Mouse (Mus musculus): Measurements from ENCODE around the gene Phyhipl. TPM values are rescaled to one million over a fixed set of nuclear protein-coding genes. Genes with fewer than 3 reads are reported as not detected.

Phyhipl gene
- polyA plus RNA-seq, 1 experiment: 0.08 TPM

GRCm38 (mm10) chr10:70533301-70533781 is 122.4 kb downstream of the Phyhipl start:
- Histone ChIP-seq H3K4me3 (no peak overlapping the region), H3K36me3 (ENCODE audit: control insufficient read depth, insufficient read depth) (peaks cover 28% of the 10 kb centered on the region), H3K4me2 (ENCODE audit: low read depth) (no peak overlapping the region), H3K27me3 (ENCODE audit: control insufficient read depth, insufficient read depth, insufficient read length) (no peaks in the 10 kb centered on the region), H3ac (ENCODE audit: control insufficient read depth, insufficient read length) (no peak overlapping the region), H3K79me2 (ENCODE audit: control insufficient read depth, insufficient read depth) (peaks cover 8% of the 10 kb centered on the region)
- no peak for TF ChIP-seq E2F4 (IDR thresholded peaks at IDR 0.05; ENCODE audit: insufficient read depth)
- TF ChIP-seq REST (IDR thresholded peaks at IDR 0.05; ENCODE audit: insufficient read depth, insufficient read length): no peak
- TF ChIP-seq MYOG (IDR thresholded peaks at IDR 0.05; ENCODE audit: control insufficient read depth in 1 of 3, insufficient read depth in 1 of 3, insufficient read length in 2 of 3, low read depth in 2 of 3): no peak
- TF ChIP-seq MAX (IDR thresholded peaks at IDR 0.05; ENCODE audit: low read depth): no peak
- no peak for TF ChIP-seq POLR2A (IDR thresholded peaks at IDR 0.05; ENCODE audit: insufficient read length, low read depth)
- no peak for TF ChIP-seq TCF3 (IDR thresholded peaks at IDR 0.05; ENCODE audit: insufficient read length, low read depth)
- TF ChIP-seq SRF (IDR thresholded peaks at IDR 0.05; ENCODE audit: control insufficient read depth, insufficient read length, low read depth): no peak
- TF ChIP-seq MYOD1 (IDR thresholded peaks at IDR 0.05; ENCODE audit: control insufficient read depth in 1 of 3, insufficient read length in 2 of 3, low read depth in 2 of 3): no peak
- TF ChIP-seq POLR2AphosphoS2 (IDR thresholded peaks at IDR 0.05; ENCODE audit: insufficient read length, low read depth): no peak
- no peak for TF ChIP-seq USF1 (IDR thresholded peaks at IDR 0.05; ENCODE audit: low read depth)
- no peak for TF ChIP-seq CEBPB (IDR thresholded peaks at IDR 0.05; ENCODE audit: insufficient read depth, poor library complexity, severe bottlenecking)
- TF ChIP-seq TCF12 (IDR thresholded peaks at IDR 0.05; ENCODE audit: insufficient read depth, poor library complexity, severe bottlenecking): no peak

- no peak for TF ChIP-seq MYOD1 (IDR thresholded peaks at IDR 0.05; ENCODE audit: control insufficient read depth in 1 of 3, insufficient read length in 2 of 3, low read depth in 2 of 3)
- TF ChIP-seq REST (IDR thresholded peaks at IDR 0.05; ENCODE audit: insufficient read depth, insufficient read length): no peak
- no peak for TF ChIP-seq USF1 (IDR thresholded peaks at IDR 0.05; ENCODE audit: low read depth)
- no peak for TF ChIP-seq MAX (IDR thresholded peaks at IDR 0.05; ENCODE audit: low read depth)
- TF ChIP-seq E2F4 (IDR thresholded peaks at IDR 0.05; ENCODE audit: insufficient read depth): no peak
- TF ChIP-seq SRF (IDR thresholded peaks at IDR 0.05; ENCODE audit: control insufficient read depth, insufficient read length, low read depth): no peak
- no peak for TF ChIP-seq TCF3 (IDR thresholded peaks at IDR 0.05; ENCODE audit: insufficient read length, low read depth)
- no peak for TF ChIP-seq POLR2AphosphoS2 (IDR thresholded peaks at IDR 0.05; ENCODE audit: insufficient read length, low read depth)
- no peak for TF ChIP-seq MYOG (IDR thresholded peaks at IDR 0.05; ENCODE audit: control insufficient read depth in 1 of 3, insufficient read depth in 1 of 3, insufficient read length in 2 of 3, low read depth in 2 of 3)
- TF ChIP-seq POLR2A (IDR thresholded peaks at IDR 0.05; ENCODE audit: insufficient read length, low read depth): no peak
- TF ChIP-seq TCF12 (IDR thresholded peaks at IDR 0.05; ENCODE audit: insufficient read depth, poor library complexity, severe bottlenecking): no peak
- no peak for TF ChIP-seq CEBPB (IDR thresholded peaks at IDR 0.05; ENCODE audit: insufficient read depth, poor library complexity, severe bottlenecking)
- Histone ChIP-seq H3K4me3 (no peak overlapping the region), H3K27me3 (ENCODE audit: control insufficient read depth, insufficient read depth, insufficient read length) (no peaks in the 10 kb centered on the region), H3ac (ENCODE audit: control insufficient read depth, insufficient read length) (no peak overlapping the region), H3K4me2 (ENCODE audit: low read depth) (no peak overlapping the region), H3K79me2 (ENCODE audit: control insufficient read depth, insufficient read depth) (peaks cover 19% of the 10 kb centered on the region), H3K36me3 (ENCODE audit: control insufficient read depth, insufficient read depth) (peaks cover 21% of the 10 kb centered on the region)
These were observed 123.5 kb downstream of the Phyhipl start for GRCm38 (mm10) chr10:70532249-70532648.

- H3ac ChIP-seq (ENCODE audit: control insufficient read depth, insufficient read length): no peak overlapping the region
- H3K4me3 ChIP-seq: no peak overlapping the region
- TF ChIP-seq E2F4 (IDR thresholded peaks at IDR 0.05; ENCODE audit: insufficient read depth): no peak
- TF ChIP-seq CEBPB (IDR thresholded peaks at IDR 0.05; ENCODE audit: insufficient read depth, poor library complexity, severe bottlenecking): peak; percentile 94
- TF ChIP-seq MYOD1 (IDR thresholded peaks at IDR 0.05; ENCODE audit: control insufficient read depth in 1 of 3, insufficient read length in 2 of 3, low read depth in 2 of 3): peak in 1 of 3 experiments; percentile 17
- TF ChIP-seq TCF3 (IDR thresholded peaks at IDR 0.05; ENCODE audit: insufficient read length, low read depth): no peak
- no peak for TF ChIP-seq TCF12 (IDR thresholded peaks at IDR 0.05; ENCODE audit: insufficient read depth, poor library complexity, severe bottlenecking)
- no peak for TF ChIP-seq MAX (IDR thresholded peaks at IDR 0.05; ENCODE audit: low read depth)
- TF ChIP-seq MYOG (IDR thresholded peaks at IDR 0.05; ENCODE audit: control insufficient read depth in 1 of 3, insufficient read depth in 1 of 3, insufficient read length in 2 of 3, low read depth in 2 of 3): no peak
- no peak for TF ChIP-seq REST (IDR thresholded peaks at IDR 0.05; ENCODE audit: insufficient read depth, insufficient read length)
- peak; percentile 61 for TF ChIP-seq USF1 (IDR thresholded peaks at IDR 0.05; ENCODE audit: low read depth)
- no peak for TF ChIP-seq POLR2A (IDR thresholded peaks at IDR 0.05; ENCODE audit: insufficient read length, low read depth)
- peaks cover 10% of the 10 kb centered on the region for H3K36me3 ChIP-seq (ENCODE audit: control insufficient read depth, insufficient read depth)
- H3K79me2 ChIP-seq (ENCODE audit: control insufficient read depth, insufficient read depth): peaks cover 38% of the 10 kb centered on the region
- H3K27me3 ChIP-seq (ENCODE audit: control insufficient read depth, insufficient read depth, insufficient read length): no peaks in the 10 kb centered on the region
- peak overlapping the region; percentile 77 for H3K4me2 ChIP-seq (ENCODE audit: low read depth)
These were observed 125.5 kb downstream of the Phyhipl start for GRCm38 (mm10) chr10:70530185-70530823.

GRCm38 (mm10) chr10:70521379-70521778 is 134.4 kb downstream of the Phyhipl start:
- Histone ChIP-seq H3K4me3 (peak overlapping the region; percentile 68), H3K79me2 (ENCODE audit: control insufficient read depth, insufficient read depth) (peaks cover 49% of the 10 kb centered on the region), H3K27me3 (ENCODE audit: control insufficient read depth, insufficient read depth, insufficient read length) (no peaks in the 10 kb centered on the region), H3ac (ENCODE audit: control insufficient read depth, insufficient read length) (peak overlapping the region; percentile 27), H3K36me3 (ENCODE audit: control insufficient read depth, insufficient read depth) (peaks cover 13% of the 10 kb centered on the region), H3K4me2 (ENCODE audit: low read depth) (peak overlapping the region; percentile 95)
- TF ChIP-seq SRF (IDR thresholded peaks at IDR 0.05; ENCODE audit: control insufficient read depth, insufficient read length, low read depth) (no peak), CEBPB (IDR thresholded peaks at IDR 0.05; ENCODE audit: insufficient read depth, poor library complexity, severe bottlenecking) (no peak), MYOG (IDR thresholded peaks at IDR 0.05; ENCODE audit: control insufficient read depth in 1 of 3, insufficient read depth in 1 of 3, insufficient read length in 2 of 3, low read depth in 2 of 3) (no peak), MAX (IDR thresholded peaks at IDR 0.05; ENCODE audit: low read depth) (no peak), POLR2A (IDR thresholded peaks at IDR 0.05; ENCODE audit: insufficient read length, low read depth) (no peak), POLR2AphosphoS2 (IDR thresholded peaks at IDR 0.05; ENCODE audit: insufficient read length, low read depth) (no peak), TCF3 (IDR thresholded peaks at IDR 0.05; ENCODE audit: insufficient read length, low read depth) (no peak), MYOD1 (IDR thresholded peaks at IDR 0.05; ENCODE audit: control insufficient read depth in 1 of 3, insufficient read length in 2 of 3, low read depth in 2 of 3) (no peak), USF1 (IDR thresholded peaks at IDR 0.05; ENCODE audit: low read depth) (no peak), E2F4 (IDR thresholded peaks at IDR 0.05; ENCODE audit: insufficient read depth) (no peak), TCF12 (IDR thresholded peaks at IDR 0.05; ENCODE audit: insufficient read depth, poor library complexity, severe bottlenecking) (no peak), REST (IDR thresholded peaks at IDR 0.05; ENCODE audit: insufficient read depth, insufficient read length) (no peak)

Data from myocyte (in vitro differentiated cells).